Mouse (Mus musculus): ENCODE data around the gene Actr5. TPM values are rescaled to one million over a fixed set of nuclear protein-coding genes. Genes with fewer than 3 reads are reported as not detected.

The Actr5 gene
- total and polyA plus RNA-seq, 3 experiments, result 17.0 to 20.8 TPM; not detected in 1

GRCm38 (mm10) chr2:158616296-158616695 lies 8.4 kb upstream of the Actr5 start:
- Histone ChIP-seq H3K4me1 (ENCODE audit: control insufficient read depth in 1 of 2, insufficient read depth in 2 of 2, low read length in 2 of 2) (no peaks in the 10 kb centered on the region), H3K79me2 (ENCODE audit: control insufficient read depth, insufficient read depth, low read length, poor library complexity) (no peaks in the 10 kb centered on the region), H3K9me3 (replicated peaks; ENCODE audit: insufficient read depth, low read length) (no peaks in the 10 kb centered on the region), H3K36me3 (ENCODE audit: control insufficient read depth in 1 of 2, insufficient read depth in 2 of 2, low read length in 2 of 2) (no peaks in the 10 kb centered on the region), H3K9ac (ENCODE audit: control insufficient read depth, low read depth, low read length, poor library complexity, severe bottlenecking) (no peak overlapping the region), H3K27ac (ENCODE audit: control insufficient read depth, low read depth, low read length) (no peak overlapping the region), H3K4me3 (ENCODE audit: control insufficient read depth in 1 of 2, insufficient read depth in 1 of 2, low read depth in 2 of 2, low read length in 2 of 2) (no peak overlapping the region), H3K27me3 (ENCODE audit: control insufficient read depth in 1 of 2, insufficient read depth in 2 of 2, low read length in 2 of 2) (no peaks in the 10 kb centered on the region)
- TF ChIP-seq TBP (IDR thresholded peaks at IDR 0.05; ENCODE audit: low read depth, low read length) (no peak), MAFK (IDR thresholded peaks at IDR 0.05; ENCODE audit: borderline replicate concordance, low read depth, low read length) (no peak), GATA1 (IDR thresholded peaks at IDR 0.05; ENCODE audit: low read depth, low read length) (no peak), E2F4 (IDR thresholded peaks at IDR 0.05; ENCODE audit: borderline replicate concordance, low read depth, low read length) (no peak), MEF2A (IDR thresholded peaks at IDR 0.05; ENCODE audit: extremely low read depth, insufficient replicate concordance, low read depth, low read length, poor library complexity, severe bottlenecking) (no peak), ZC3H11A (IDR thresholded peaks at IDR 0.05; ENCODE audit: low read depth, low read length) (no peak), NELFE (IDR thresholded peaks at IDR 0.05; ENCODE audit: low read depth, low read length) (no peak), JUND (IDR thresholded peaks at IDR 0.05; ENCODE audit: low read depth, low read length) (no peak), TCF12 (IDR thresholded peaks at IDR 0.05; ENCODE audit: low read depth, low read length) (no peak), CTCF (IDR thresholded peaks at IDR 0.05 in 2 of 3, conservative IDR thresholded peaks at IDR 0.05 in 1 of 3; ENCODE audit: control insufficient read depth in 1 of 3, insufficient read depth in 1 of 3, low read depth in 2 of 3, low read length in 3 of 3, poor library complexity in 1 of 3, severe bottlenecking in 1 of 3) (no peak), GABPA (IDR thresholded peaks at IDR 0.05; ENCODE audit: low read depth, low read length) (no peak), ELF1 (IDR thresholded peaks at IDR 0.05; ENCODE audit: low read depth, low read length) (no peak), RAD21 (IDR thresholded peaks at IDR 0.05; ENCODE audit: low read depth, low read length) (no peak), POLR2AphosphoS5 (IDR thresholded peaks at IDR 0.05; ENCODE audit: borderline replicate concordance, low read depth, low read length) (no peak)
- no peak for DNase-seq (ENCODE audit: low read depth, low spot score)

- no peak overlapping the region for H3K9ac ChIP-seq (ENCODE audit: control insufficient read depth, low read depth, low read length, poor library complexity, severe bottlenecking)
- H3K79me2 ChIP-seq (ENCODE audit: control insufficient read depth, insufficient read depth, low read length, poor library complexity), result no peaks in the 10 kb centered on the region
- H3K4me3 ChIP-seq (ENCODE audit: control insufficient read depth in 1 of 2, insufficient read depth in 1 of 2, low read depth in 2 of 2, low read length in 2 of 2), result no peak overlapping the region
Measured at GRCm38 (mm10) chr2:158616790-158617189, 7.9 kb upstream of the Actr5 start.

More at GRCm38 (mm10) chr2:158616790-158617189, 7.9 kb upstream of the Actr5 start:
- Histone ChIP-seq H3K27me3 (ENCODE audit: control insufficient read depth in 1 of 2, insufficient read depth in 2 of 2, low read length in 2 of 2) (no peaks in the 10 kb centered on the region), H3K9me3 (replicated peaks; ENCODE audit: insufficient read depth, low read length) (no peaks in the 10 kb centered on the region), H3K4me1 (ENCODE audit: control insufficient read depth in 1 of 2, insufficient read depth in 2 of 2, low read length in 2 of 2) (no peaks in the 10 kb centered on the region), H3K27ac (ENCODE audit: control insufficient read depth, low read depth, low read length) (no peak overlapping the region), H3K36me3 (ENCODE audit: control insufficient read depth in 1 of 2, insufficient read depth in 2 of 2, low read length in 2 of 2) (no peaks in the 10 kb centered on the region)
- TF ChIP-seq CHD2 (IDR thresholded peaks at IDR 0.05; ENCODE audit: low read length) (no peak), MYC (IDR thresholded peaks at IDR 0.05; ENCODE audit: low read depth, low read length) (no peak), POLR2AphosphoS5 (IDR thresholded peaks at IDR 0.05; ENCODE audit: borderline replicate concordance, low read depth, low read length) (no peak), E2F4 (IDR thresholded peaks at IDR 0.05; ENCODE audit: borderline replicate concordance, low read depth, low read length) (no peak), ZMIZ1 (IDR thresholded peaks at IDR 0.05; ENCODE audit: low read depth, low read length) (no peak), CHD1 (IDR thresholded peaks at IDR 0.05; ENCODE audit: low read depth, low read length) (no peak), GATA1 (IDR thresholded peaks at IDR 0.05; ENCODE audit: low read depth, low read length) (no peak), MAFK (IDR thresholded peaks at IDR 0.05; ENCODE audit: borderline replicate concordance, low read depth, low read length) (no peak), RAD21 (IDR thresholded peaks at IDR 0.05; ENCODE audit: low read depth, low read length) (no peak), MAZ (IDR thresholded peaks at IDR 0.05; ENCODE audit: low read depth, low read length) (no peak), ELF1 (IDR thresholded peaks at IDR 0.05; ENCODE audit: low read depth, low read length) (no peak), POLR2A (IDR thresholded peaks at IDR 0.05; ENCODE audit: control insufficient read depth in 1 of 2, insufficient read depth in 1 of 2, low read depth in 1 of 2, low read length in 2 of 2, poor library complexity in 1 of 2) (no peak), MYB (IDR thresholded peaks at IDR 0.05; ENCODE audit: low read depth, low read length) (no peak), POLR2AphosphoS2 (IDR thresholded peaks at IDR 0.05; ENCODE audit: low read length) (no peak), BHLHE40 (IDR thresholded peaks at IDR 0.05; ENCODE audit: borderline replicate concordance, low read depth, low read length) (no peak)
- no peak for DNase-seq (ENCODE audit: low read depth, low spot score)

Measured in MEL (cell line).